Comparison of ENCODE assay signal across 8 mouse cellular contexts in the genomic region with DNA sequence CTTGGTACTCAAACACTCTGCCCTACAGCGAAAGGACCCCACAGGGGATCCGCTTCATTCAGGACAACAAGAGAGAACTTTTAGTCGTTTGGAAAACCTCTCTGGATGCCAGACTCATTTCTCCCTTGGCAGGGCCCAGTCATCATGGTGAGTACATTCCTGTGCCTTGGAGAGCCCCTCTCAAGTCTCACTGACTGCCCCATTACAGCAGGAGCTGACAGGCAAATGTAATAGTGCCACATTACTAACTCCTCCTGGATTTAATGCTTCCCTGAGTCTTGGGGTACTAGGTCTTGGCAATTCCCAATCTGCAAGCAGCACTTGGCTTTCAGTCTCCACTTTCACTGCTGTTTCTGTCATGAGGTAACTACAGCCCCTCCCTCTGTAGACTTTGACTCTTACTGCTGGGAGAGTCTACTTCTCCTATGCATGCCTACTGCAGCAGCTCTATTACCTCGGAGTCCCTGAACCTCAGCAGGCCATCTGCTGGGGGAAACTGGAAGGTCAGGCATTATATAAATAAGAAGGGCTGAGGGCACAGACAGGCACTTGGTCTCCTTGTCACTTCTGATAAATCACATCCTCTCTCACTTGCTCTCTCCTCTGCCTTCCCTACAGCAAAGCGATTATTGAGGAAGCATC.
DNase-seq lines count a peak whose midpoint lies in the region.

No protein-coding gene starts in this region.

- H3K9me3 ChIP-seq in limb, embryonic 10.5 days (replicated peaks): no peaks in the 10 kb centered on the region

- H3K4me1 ChIP-seq in limb, embryonic 10.5 days: peaks cover 26% of the 10 kb centered on the region

- H3K36me3 ChIP-seq in limb, embryonic 10.5 days: no peaks in the 10 kb centered on the region

- H3K27me3 ChIP-seq in limb, embryonic 10.5 days (ENCODE audit: low read depth, poor library complexity, severe bottlenecking): no peaks in the 10 kb centered on the region

- WGBS in limb, embryonic 10.5 days: 54% methylated on average over 5 of the region's 5 CpGs

- peak; percentile 3 for DNase-seq in gastrocnemius, adult 18-20 months (ENCODE audit: low spot score)
- DNase-seq in gastrocnemius, adult 8-10 months (ENCODE audit: low spot score in 2 of 2): no peak
- peak; percentile 18 for DNase-seq in 3T3-L1 (ENCODE audit: low read depth, low spot score)
- DNase-seq in embryo, embryonic 10.5 days (ENCODE audit: low spot score): peak; percentile 76
- DNase-seq in limb, embryonic 10.5 days (ENCODE audit: low spot score): peak; percentile 39
- no peak for DNase-seq in testis, postnatal 14 days (ENCODE audit: low spot score)
- no peak for DNase-seq in thymus, adult 18-20 months
- no peak for DNase-seq in left cerebral cortex, postnatal 10 days (ENCODE audit: extremely low spot score in 1 of 2, low spot score in 2 of 2)

- no peak overlapping the region for H3K4me3 ChIP-seq in limb, embryonic 10.5 days

- peak overlapping the region; percentile 6; the same call in 1 of the 2 replicates for H3K27ac ChIP-seq in limb, embryonic 10.5 days

- intact Hi-C loops in left cerebral cortex, postnatal 10 days (cut with DNase I): no loop called here

Comparison
In these comparisons a context has a peak if more than half of its experiments do, and no peak if none do; other contexts are left out.
1. DNase-seq: peak in gastrocnemius, adult 18-20 months (single experiment), 3T3-L1 (single experiment), embryo, embryonic 10.5 days (single experiment) and limb, embryonic 10.5 days (single experiment); none in gastrocnemius, adult 8-10 months (0 of 2), testis, postnatal 14 days (single experiment), thymus, adult 18-20 months (0 of 2) and left cerebral cortex, postnatal 10 days (0 of 2).